Mouse (Mus musculus) left cerebral cortex, postnatal 10 days (tissue): Measurements from ENCODE around the gene Adgrg5. TPM values are rescaled to one million over a fixed set of nuclear protein-coding genes. Genes with fewer than 3 reads are reported as not detected.

Experiments used
- DNase-seq, 2 experiments: peaks; one replicate each; pipeline ENCODE4 v3.0.0; 2021 to 2022; ENCODE audit warnings: low spot score in 2 of 2, mixed read lengths in 1 of 2; ENCODE audit errors: extremely low spot score in 1 of 2
- intact Hi-C: fragments of 180-260 bp; cut with DNase I; formaldehyde crosslinking; loops from one replicate; pipeline ENCODE4 v1.15.1; 2025
- total RNA-seq, 2 experiments: library from RNA; stranded (reverse); gene quantifications; 2 replicates each; pipeline ENCODE4 v1.2.3; 2021

Adgrg5 gene
- total RNA-seq, 2 experiments from 2014 or later = not detected

DNA sequence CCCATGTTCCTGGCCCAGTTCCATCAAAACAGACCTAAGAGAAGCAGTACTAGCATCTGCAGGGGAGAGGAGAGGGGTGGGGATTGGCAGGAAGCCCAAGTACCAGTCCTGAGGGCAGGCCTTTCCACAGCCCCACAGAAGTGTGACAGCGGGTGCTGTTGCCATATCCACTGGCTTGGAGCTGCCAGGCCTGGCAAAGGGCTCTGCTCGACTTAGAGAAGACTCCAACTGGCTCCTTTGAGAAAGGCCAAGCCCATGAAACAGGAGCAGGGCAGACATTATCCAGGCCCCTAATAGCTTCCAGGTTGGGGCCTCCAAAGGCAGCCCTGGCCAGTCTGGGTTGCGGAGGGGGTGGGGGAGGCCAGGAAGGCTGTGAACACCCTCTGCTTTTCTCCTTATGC, 8.8 kb upstream of the Adgrg5 start:
- peak; percentile 28 to 77 for DNase-seq
- intact Hi-C loops = no loop called here

DNA sequence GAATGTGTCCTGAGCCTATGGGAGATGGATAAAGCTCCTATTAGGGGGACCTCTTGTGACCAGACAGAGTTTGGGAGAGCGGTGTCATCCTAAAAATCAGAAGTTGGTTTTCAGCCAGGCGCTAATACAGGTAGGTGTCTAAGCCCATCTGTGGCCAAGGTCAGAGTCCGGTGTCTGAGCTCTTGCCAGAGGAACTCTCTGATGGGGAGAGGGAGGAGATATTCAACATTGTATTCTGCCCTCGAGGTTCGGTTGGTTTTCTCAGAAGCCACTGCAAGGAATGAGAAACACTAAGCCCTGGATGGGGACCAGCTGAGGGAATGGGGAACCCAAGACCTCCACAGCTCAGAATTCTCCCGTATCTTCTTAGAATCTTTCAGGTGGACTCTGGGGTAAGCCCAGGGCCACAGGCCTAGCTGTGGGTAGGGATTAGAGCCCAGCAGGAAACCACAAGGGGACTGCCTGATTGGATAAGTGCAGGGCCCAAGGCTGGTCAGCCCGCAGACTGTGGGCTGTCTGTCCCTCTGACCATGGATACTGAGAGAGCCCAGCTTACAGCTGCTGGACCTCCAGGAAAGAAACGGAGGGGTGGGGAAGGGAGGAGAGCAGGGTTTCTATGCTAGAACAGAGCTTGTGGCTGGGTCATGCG, 7.1 kb upstream of the Adgrg5 start:
- DNase-seq = no peak
- intact Hi-C loops = no loop called here

DNA sequence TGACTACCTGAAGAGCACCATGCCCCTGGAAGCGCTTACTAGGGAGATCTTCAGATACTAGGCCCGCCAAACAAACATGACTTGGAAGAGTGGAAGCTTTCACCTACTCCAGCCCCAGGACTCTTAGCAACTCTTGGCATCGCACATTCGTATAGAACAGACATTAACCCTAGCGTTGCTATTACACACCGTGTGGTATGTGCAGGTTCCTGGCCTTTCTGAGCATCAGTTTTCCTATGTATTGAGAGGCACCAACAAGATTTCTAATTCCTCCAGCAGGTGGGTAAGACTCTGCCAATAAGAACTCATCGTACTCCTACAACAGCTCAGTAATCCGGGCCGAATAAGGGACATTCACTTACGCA, 6.6 kb upstream of the Adgrg5 start:
- DNase-seq = no peak
- intact Hi-C loops = no loop called here

DNA sequence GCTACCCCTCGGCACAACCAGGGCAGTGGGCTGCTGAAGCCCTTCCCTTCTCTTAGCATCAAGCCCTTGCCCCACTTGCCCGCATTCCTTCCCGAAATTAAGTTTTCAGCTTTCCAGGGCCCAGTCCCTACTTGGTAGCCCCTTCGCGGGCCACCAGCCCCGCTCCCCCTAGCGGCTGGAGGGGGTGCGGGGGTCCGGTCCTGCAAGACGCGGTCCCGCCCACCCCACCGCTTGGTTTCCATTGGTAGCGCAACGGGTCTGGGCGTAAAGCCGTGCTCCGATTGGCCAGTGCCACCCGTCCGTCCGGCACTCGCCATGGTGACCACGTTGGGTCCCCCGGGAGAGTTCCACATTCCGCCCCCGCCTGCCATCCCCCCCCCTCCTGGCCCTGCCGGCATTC, 6.1 kb upstream of the Adgrg5 start:
- DNase-seq = peak; percentile 82 to 98
- intact Hi-C loops = no loop called here

DNA sequence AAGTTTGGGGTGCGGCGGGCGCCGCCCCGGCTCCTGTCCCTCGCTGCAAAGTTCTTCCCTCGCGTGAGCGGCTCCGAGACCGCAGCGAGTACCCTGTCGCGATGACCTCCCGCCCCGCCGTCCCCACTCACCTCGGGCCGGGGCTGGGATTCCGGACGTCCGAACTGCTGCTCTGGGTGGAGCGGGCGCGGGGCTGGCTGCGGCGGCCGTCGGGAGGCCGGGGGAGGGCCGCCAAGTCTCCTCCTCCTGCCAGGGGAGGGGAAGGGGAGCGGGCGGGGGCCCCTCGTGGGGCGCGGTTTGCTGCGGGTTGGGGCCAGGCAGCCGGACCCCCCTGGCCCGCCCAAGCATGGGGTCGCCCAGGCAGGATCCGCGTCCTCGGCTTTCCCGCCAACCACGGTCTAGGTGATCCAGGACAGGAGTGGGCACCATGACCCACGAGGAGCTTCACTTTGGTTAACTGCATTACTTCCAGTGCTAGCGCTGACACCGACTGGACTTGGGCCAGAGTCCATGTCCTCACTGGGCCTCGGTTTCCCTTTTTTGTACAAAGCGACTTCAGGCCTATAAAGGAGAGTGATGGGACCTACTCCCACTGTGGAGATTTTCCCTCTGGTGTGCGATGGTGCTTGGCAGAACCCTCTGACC, 5.5 kb upstream of the Adgrg5 start, which contains the start of gene Ccdc102a:
TSS of gene Ccdc102a (minus strand) at position 248 of the 645 bp plus-strand sequence.
- intact Hi-C loops = no loop called here
- peak in 1 of 2 experiments; percentile 81 for DNase-seq

DNA sequence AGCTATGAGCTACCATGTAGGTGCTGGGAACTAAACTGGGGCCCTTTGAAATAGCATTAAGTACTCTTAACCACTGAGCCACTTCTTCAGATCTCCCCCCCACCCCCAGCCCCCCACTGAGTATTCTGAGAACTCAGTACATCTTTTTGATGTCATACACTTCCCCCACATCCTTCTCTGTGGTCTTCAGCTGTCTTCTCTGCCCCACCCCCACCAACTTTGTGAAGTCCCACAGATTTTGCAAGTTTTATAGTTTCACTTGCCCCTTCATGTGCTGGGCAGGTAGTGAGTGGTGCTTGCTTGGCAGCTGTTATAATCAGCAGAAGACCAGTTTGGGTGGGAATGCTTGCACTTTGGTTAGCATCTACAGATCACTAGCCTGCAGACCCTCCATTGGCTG, 4.2 kb upstream of the Adgrg5 start:
- DNase-seq = no peak
- intact Hi-C loops = no loop called here

DNA sequence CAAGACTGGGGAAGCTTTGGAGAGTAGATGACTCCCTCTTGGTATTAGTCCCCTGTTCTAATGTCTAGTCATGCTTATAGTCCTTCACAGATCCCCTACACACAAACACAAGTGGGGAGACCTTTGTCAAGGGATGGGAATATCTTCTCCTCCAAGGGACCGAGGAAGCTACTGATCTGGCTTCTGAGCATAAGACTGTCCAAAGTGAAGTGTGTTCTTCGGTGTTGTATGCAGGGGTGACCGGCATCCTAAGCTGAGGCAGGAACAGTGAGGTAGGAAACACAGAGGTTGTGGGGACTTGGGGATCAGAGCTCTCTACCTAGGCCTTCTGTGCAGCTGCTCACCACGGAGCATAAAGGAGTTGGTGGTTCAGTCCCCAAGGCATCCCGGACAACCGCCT, 1.3 kb upstream of the Adgrg5 start:
- no peak for DNase-seq
- intact Hi-C loops = no loop called here

DNA sequence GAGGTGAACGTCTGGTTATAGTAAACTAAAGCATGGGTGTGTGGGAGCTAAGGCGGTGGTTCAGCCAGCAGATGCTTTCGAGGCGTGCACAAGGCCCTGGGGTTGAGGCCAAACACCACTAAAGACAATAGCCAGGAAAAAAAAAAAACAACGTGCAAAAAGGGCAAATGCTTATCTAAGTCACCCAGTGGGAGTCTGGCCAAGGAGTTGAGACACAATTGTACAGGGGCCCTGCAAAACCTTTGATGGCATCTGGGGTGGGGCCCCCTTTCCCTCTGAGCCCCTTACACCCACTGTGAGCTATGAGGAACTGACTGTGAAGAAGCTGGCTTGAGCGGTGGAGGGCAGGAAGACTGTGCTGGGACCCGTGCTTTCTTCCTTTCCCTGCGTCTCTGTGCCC, 892 bp upstream of the Adgrg5 start:
- intact Hi-C loops = no loop called here
- DNase-seq = no peak

DNA sequence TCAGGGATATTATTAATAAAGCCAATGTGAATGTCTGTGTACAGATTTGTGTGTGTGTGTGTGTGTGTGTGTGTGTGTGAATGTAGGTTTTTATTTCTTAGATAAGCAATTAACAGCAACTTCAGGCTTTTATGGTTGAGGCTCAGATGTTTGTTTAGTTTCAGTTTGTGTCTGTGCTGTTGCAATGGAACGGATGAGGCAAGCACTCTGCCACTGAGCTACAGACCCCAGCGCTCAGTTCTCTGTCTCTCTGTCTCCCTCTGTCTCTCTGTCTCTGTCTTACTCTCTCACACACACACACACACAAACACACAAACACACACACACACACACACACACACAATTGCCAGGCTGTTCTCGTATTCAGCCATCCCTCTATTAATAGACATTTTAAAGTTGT, 4.7 kb downstream of the Adgrg5 start:
- intact Hi-C loops = no loop called here
- no peak for DNase-seq

DNA sequence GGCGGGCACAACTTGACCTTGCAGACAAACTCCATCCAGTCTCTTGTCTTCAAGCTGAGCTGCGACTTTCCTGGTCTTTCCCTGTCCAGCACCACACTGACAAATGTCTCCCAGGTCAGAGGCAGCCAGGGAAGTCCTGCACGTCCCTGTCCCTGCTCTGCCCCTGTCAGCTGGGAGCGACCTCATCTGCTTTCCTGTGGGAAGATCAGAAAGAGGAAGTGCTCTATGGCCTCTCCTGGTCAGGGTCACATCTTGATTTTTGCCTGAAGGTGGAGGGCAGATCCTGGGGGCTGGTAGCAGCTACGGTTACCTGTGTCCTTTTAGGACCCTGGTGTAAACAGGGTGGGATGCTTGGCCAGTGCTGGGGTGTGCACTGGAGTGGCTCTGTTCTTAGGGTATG, 10.4 kb downstream of the Adgrg5 start:
- intact Hi-C loops = no loop called here
- no peak for DNase-seq

DNA sequence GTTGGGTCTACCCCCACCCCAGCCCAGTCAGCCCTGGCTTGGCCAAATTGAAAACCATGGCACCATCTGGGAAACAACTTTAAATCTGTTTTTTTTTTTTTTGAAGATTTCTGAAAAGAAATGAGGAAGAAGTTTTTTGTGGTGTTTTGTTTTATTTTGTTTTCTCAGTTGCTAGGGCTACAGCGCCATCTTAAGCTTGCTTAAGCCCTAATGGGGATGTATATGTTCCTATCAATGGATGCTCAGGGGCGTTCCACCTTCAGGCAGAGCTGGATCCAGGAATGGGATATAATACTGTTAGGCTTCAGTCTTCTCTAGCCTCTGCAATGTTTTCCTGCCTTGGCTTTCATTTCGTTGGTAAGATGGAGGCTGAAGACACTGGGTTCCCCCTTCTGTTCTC, 11.7 kb downstream of the Adgrg5 start:
- intact Hi-C loops = no loop called here

DNA sequence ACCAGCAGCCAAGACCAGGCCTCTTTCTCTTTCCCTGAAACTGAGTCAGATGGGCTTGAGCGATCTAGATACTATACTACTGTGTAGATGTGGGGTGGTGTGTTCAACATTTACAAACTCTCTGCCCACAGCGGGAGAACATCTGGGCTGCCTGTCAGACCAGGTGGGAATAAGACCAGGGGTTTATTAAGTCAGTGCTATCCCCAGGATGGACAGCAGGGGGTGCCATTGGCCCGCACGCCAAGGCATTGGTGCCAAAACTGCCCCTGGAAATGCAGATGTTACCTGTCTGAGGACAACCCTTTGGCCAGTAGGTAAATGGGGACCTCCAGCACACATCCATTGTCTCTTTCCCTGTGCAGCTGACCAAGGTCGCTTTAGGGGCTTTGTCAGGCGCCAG, 19.1 kb downstream of the Adgrg5 start:
- peak in 1 of 2 experiments; percentile 31 for DNase-seq
- intact Hi-C loops = loop anchor here (5.0 kb wide), 1 partner anchor 260 kb away; the partner anchor contains the start of gene Kifc3

More for the DNA sequence above, 11.7 kb downstream of the Adgrg5 start:
- no peak for DNase-seq

DNA sequence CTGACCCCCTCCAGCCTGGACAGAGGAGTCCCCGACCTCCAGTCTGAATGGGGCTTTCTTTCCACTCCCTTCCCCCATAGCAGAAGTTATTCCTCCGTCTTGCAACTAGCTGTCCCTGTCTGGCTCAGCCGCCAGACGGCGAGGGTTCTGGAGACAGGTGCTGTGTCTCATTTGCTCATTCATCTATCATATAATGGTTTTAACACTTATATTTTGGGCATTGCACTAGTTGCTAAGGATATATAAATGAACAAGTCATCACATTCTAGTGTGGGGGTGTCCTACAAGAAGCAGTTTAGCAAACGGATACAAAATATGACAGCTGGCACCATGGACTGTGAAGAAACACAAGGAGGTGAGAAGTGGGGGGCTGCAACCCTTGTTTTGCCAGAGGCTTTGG, 21.7 kb downstream of the Adgrg5 start:
- intact Hi-C loops = loop anchor here (5.0 kb wide), 1 partner anchor 137 kb away; the partner anchor contains the start of gene Katnb1
- DNase-seq = peak; percentile 49 to 52

DNA sequence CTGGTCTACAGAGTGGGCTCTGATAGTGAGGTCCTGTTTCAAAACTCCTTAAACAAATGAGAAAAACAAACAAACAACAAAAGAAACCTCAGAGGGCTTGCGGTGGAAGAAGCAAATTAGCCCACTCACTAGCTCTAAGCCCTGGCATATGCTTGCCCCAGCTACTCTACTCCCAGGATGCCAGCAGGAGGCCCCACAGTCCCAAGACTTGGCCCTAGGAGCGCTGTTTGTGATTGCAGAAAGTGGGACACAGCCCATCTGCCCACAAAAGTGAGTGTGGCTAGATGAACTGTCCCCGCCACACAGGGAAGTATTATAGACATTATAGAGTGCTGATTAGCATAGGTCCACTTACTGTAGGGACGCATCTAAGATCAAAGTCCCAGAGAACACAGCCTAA, 24.9 kb downstream of the Adgrg5 start:
- intact Hi-C loops = loop anchor here (5.0 kb wide), 1 partner anchor 134 kb away; the partner anchor contains the start of gene Katnb1

DNA sequence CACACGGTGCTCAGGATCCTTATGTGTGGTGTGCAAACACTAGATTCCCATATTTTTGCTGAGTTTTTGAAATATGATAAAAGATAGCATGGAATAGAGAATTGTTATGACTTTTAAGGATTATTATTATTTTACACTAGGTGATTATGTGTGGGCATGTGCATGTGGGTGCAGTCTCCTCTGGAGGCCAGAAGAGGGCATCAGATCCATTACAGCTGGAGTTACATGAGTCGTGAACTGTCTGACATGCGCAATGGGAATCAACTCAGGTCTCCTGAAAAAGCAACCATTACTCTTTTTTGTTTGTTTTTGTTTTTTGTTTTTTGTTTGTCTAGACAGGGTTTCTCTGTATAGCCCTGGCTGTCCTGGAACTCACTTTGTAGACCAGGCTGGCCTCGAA, 25.5 kb downstream of the Adgrg5 start:
- intact Hi-C loops = loop anchor here (5.0 kb wide), 1 partner anchor 133 kb away; the partner anchor contains the start of gene Katnb1
- DNase-seq = no peak

More for the DNA sequence above, 24.9 kb downstream of the Adgrg5 start:
- DNase-seq = no peak

DNA sequence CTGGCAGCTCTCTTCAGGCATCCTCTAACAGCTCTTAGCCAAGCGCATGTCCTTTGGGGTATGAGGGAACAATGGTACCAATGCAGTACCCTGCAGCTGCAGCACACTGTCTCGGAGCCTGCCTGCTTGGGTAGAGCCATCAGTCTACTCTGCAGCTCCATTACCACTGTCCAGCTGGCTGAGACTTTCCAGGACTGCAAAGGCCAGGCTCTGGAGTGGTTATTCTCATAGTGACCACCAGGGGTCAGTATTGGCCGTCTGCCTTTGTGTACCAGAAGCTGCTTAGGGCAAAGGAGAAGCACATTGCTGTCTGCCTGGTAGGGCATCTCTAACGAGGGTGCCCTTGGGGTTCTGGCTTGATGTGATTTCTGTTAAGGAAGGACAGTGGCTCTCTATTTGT, 26.6 kb downstream of the Adgrg5 start:
- peak; percentile 71 to 73 for DNase-seq
- intact Hi-C loops = loop anchor here (1.0 kb wide), 1 partner anchor 51 kb away; no protein-coding TSS in a partner anchor

DNA sequence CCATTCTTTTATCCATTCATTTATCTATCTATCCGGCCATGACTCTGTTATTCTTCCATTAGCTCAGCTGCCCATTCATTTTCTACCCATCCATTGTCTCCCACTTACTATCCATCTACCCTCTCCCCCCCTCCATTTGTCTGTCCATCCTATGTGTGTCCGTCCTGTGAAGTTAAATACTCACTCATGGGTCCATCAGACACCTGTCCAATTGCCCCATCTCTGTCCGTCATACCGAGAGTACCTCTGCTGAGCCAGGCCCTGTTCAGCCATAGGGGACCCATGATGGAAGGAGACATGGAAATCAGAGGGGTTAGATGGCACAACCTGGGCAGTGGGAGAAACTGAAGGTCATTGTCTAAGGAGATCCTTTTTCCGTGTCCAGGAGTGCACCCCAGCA, 27.0 kb downstream of the Adgrg5 start:
- DNase-seq = no peak
- intact Hi-C loops = loop anchor here (1.0 kb wide), 1 partner anchor 51 kb away; no protein-coding TSS in a partner anchor

DNA sequence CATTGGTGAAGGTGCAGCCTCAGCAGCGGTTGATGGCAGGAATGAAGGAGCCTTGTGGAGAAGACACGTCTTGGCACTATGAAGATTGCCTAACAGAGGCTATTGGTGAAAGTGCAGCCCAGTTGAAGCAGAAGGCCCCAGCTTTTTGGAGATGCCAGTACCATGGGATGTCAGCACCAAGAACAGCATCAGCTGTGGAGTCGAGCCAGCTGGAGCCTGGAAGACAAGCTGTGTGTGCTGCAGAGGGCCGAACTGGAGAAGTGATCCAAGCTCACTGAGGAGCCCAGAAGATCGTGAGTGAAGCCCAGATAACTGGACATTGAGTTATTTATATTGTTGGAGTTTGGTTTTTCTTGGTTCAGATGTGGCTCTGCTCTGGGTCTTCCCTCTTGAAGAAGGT, 28.6 kb downstream of the Adgrg5 start:
- DNase-seq = no peak
- intact Hi-C loops = no loop called here

DNA sequence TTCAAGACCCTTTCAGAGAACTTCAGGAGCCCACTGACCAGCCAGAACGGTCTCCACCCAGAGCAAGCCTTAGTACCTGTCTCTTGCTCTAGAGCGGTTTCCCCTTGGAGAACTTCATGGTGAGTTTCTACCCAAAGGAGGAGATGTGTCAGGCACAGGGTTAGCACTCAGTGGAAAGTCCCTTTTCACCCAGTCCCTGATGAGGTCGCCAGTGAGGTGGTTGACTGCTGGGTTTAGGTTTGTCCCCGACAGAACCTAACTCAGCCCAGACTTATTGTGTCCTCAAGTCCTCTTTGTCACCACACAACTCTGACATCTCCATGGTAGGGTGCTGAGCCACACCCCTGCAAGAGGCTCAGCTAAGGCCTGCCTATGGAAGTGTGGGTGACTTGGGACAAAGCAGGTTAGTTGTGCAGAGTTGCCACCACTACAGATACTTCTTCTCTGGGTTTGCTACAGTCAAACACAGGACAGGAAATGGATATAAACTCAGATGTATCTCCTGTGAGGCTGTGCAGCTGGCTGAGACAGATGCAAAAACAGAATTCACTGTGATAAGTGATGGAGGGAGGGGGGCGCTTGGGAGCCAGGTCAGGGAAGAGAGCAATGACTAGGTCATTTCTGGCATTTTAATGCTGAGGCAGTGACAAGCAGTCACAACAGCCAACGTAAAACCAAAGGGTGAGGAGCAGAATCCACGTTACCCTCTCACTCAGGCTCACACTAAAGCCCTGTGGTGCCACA, 30.3 kb downstream of the Adgrg5 start:
- no peak for DNase-seq
- intact Hi-C loops = no loop called here

DNA sequence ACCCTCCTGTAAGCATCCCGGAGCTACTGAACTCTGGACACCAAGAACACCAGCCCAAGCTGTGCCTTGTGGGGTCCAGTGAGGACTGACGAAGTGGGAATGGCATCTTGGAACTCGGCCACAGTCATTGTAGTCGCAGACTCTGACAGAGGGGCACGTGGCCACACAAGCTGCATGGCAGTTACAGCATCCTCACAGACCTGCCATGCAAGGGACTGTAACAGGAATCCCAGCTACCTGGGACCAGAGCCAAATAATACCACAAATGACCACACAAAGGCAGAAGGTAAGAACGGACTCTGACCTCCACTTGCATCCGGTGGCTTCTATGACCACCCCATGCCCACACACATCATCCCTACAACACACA, 30.9 kb downstream of the Adgrg5 start:
- DNase-seq = no peak
- intact Hi-C loops = no loop called here
